Mouse (Mus musculus): ENCODE data around the gene Flt3. TPM values are rescaled to one million over a fixed set of nuclear protein-coding genes. Genes with fewer than 3 reads are reported as not detected.
A peak's percentile ranks its signal among the peaks of the same experiment; 100 is the strongest.

The Flt3 gene
- total RNA-seq, 2 experiments from 2014 or later: 3.7 to 4.4 TPM

- intact Hi-C loops (cut with DNase I): no loop called here
- DNase-seq (ENCODE audit: low spot score in 2 of 2): no peak
Observed at GRCm38 (mm10) chr5:147418394-147419121, 18.3 kb upstream of the Flt3 start.

GRCm38 (mm10) chr5:147417986-147418385 lies 17.7 kb upstream of the Flt3 start:
- DNase-seq (ENCODE audit: low spot score in 2 of 2): no peak
- intact Hi-C loops (cut with DNase I): no loop called here

- intact Hi-C loops (cut with DNase I): no loop called here
- no peak for DNase-seq (ENCODE audit: low spot score in 2 of 2)
Observed at GRCm38 (mm10) chr5:147410585-147410984, 10.3 kb upstream of the Flt3 start.

- DNase-seq (ENCODE audit: low spot score in 2 of 2): no peak
- intact Hi-C loops (cut with DNase I): no loop called here
Observed at GRCm38 (mm10) chr5:147408731-147409130, 8.4 kb upstream of the Flt3 start.

GRCm38 (mm10) chr5:147406135-147406534 lies 5.8 kb upstream of the Flt3 start:
- intact Hi-C loops (cut with DNase I): no loop called here
- no peak for DNase-seq (ENCODE audit: low spot score in 2 of 2)

GRCm38 (mm10) chr5:147402505-147402904 lies 2.2 kb upstream of the Flt3 start:
- peak; percentile 44 to 66 for DNase-seq (ENCODE audit: low spot score in 2 of 2)
- intact Hi-C loops (cut with DNase I): no loop called here

- no peak for DNase-seq (ENCODE audit: low spot score in 2 of 2)
- intact Hi-C loops (cut with DNase I): no loop called here
Observed at GRCm38 (mm10) chr5:147401024-147401423, 735 bp upstream of the Flt3 start.

- intact Hi-C loops (cut with DNase I): no loop called here
- no peak for DNase-seq (ENCODE audit: low spot score in 2 of 2)
Observed at GRCm38 (mm10) chr5:147400505-147400979, 253 bp upstream of the Flt3 start.

GRCm38 (mm10) chr5:147395050-147395449 lies 5.2 kb downstream of the Flt3 start:
- intact Hi-C loops (cut with DNase I): no loop called here
- DNase-seq (ENCODE audit: low spot score in 2 of 2): no peak

- DNase-seq (ENCODE audit: low spot score in 2 of 2): peak; percentile 11 to 54
- intact Hi-C loops (cut with DNase I): no loop called here
Observed at GRCm38 (mm10) chr5:147392667-147393213, 7.5 kb downstream of the Flt3 start.

- intact Hi-C loops (cut with DNase I): no loop called here
- no peak for DNase-seq (ENCODE audit: low spot score in 2 of 2)
Observed at GRCm38 (mm10) chr5:147390772-147391171, 9.5 kb downstream of the Flt3 start.

- intact Hi-C loops (cut with DNase I): no loop called here
- no peak for DNase-seq (ENCODE audit: low spot score in 2 of 2)
Observed at GRCm38 (mm10) chr5:147389052-147389451, 11.2 kb downstream of the Flt3 start.

- intact Hi-C loops (cut with DNase I): no loop called here
- DNase-seq (ENCODE audit: low spot score in 2 of 2): no peak
Observed at GRCm38 (mm10) chr5:147388376-147389008, 11.8 kb downstream of the Flt3 start.

GRCm38 (mm10) chr5:147386865-147387264 lies 13.4 kb downstream of the Flt3 start:
- intact Hi-C loops (cut with DNase I): no loop called here
- no peak for DNase-seq (ENCODE audit: low spot score in 2 of 2)

- peak; percentile 37 to 71 for DNase-seq (ENCODE audit: low spot score in 2 of 2)
Observed at GRCm38 (mm10) chr5:147381396-147381795, 18.9 kb downstream of the Flt3 start.

GRCm38 (mm10) chr5:147379481-147379880 lies 20.8 kb downstream of the Flt3 start:
- intact Hi-C loops (cut with DNase I): no loop called here

More at GRCm38 (mm10) chr5:147381396-147381795, 18.9 kb downstream of the Flt3 start:
- intact Hi-C loops (cut with DNase I): no loop called here

GRCm38 (mm10) chr5:147370276-147370675 lies 30.0 kb downstream of the Flt3 start:
- intact Hi-C loops (cut with DNase I): no loop called here

More at GRCm38 (mm10) chr5:147379481-147379880, 20.8 kb downstream of the Flt3 start:
- DNase-seq (ENCODE audit: low spot score in 2 of 2): no peak

GRCm38 (mm10) chr5:147368221-147368620 lies 32.1 kb downstream of the Flt3 start:
- DNase-seq (ENCODE audit: low spot score in 2 of 2): no peak
- intact Hi-C loops (cut with DNase I): no loop called here

More at GRCm38 (mm10) chr5:147370276-147370675, 30.0 kb downstream of the Flt3 start:
- DNase-seq (ENCODE audit: low spot score in 2 of 2): no peak

GRCm38 (mm10) chr5:147365995-147366765 lies 34.1 kb downstream of the Flt3 start:
- intact Hi-C loops (cut with DNase I): no loop called here

GRCm38 (mm10) chr5:147363054-147363453 lies 37.2 kb downstream of the Flt3 start:
- intact Hi-C loops (cut with DNase I): no loop called here
- peak; percentile 11 to 43 for DNase-seq (ENCODE audit: low spot score in 2 of 2)

More at GRCm38 (mm10) chr5:147365995-147366765, 34.1 kb downstream of the Flt3 start:
- DNase-seq (ENCODE audit: low spot score in 2 of 2): no peak
